Mouse (Mus musculus): ENCODE results near the gene Rasgef1b. TPM values are rescaled to one million over a fixed set of nuclear protein-coding genes. Genes with fewer than 3 reads are reported as not detected.

The Rasgef1b gene
- polyA plus RNA-seq, 1 experiment: 0.26 TPM

DNA sequence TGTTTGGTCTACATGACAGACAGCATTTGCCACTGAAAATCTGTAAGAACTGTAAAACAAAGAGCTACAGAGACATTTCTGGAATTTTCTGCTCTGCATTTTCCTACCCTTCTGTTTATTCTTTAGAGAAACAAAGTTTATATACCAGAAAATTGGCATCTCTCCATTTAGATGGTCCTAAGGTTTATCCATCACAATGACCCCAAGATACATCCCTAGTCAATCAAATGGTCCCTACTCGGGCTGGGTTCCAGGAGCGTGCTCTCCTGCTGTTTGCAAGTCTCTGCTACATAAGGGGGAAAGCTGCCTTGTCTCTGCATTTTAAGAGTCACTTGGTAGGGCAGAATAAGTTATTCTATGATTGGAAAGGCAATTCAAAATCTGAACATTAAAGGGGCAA, 44.8 kb downstream of the Rasgef1b start:
- no peak overlapping the region for H3K4me3 ChIP-seq
- H3K27me3 ChIP-seq (ENCODE audit: control insufficient read depth, insufficient read depth, insufficient read length): no peaks in the 10 kb centered on the region
- no peaks in the 10 kb centered on the region for H3K36me3 ChIP-seq (ENCODE audit: control insufficient read depth, insufficient read depth)
- H3ac ChIP-seq (ENCODE audit: control insufficient read depth, insufficient read length): no peak overlapping the region
- TF ChIP-seq MYOG (IDR thresholded peaks at IDR 0.05; ENCODE audit: control insufficient read depth in 1 of 3, insufficient read depth in 1 of 3, insufficient read length in 2 of 3, low read depth in 2 of 3) (no peak), REST (IDR thresholded peaks at IDR 0.05; ENCODE audit: insufficient read depth, insufficient read length) (no peak), CEBPB (IDR thresholded peaks at IDR 0.05; ENCODE audit: insufficient read depth, poor library complexity, severe bottlenecking) (no peak), E2F4 (IDR thresholded peaks at IDR 0.05; ENCODE audit: insufficient read depth) (no peak), SRF (IDR thresholded peaks at IDR 0.05; ENCODE audit: control insufficient read depth, insufficient read length, low read depth) (no peak), TCF12 (IDR thresholded peaks at IDR 0.05; ENCODE audit: insufficient read depth, poor library complexity, severe bottlenecking) (no peak), POLR2A (IDR thresholded peaks at IDR 0.05; ENCODE audit: insufficient read length, low read depth) (no peak), MAX (IDR thresholded peaks at IDR 0.05; ENCODE audit: low read depth) (no peak), MYOD1 (IDR thresholded peaks at IDR 0.05; ENCODE audit: control insufficient read depth in 1 of 3, insufficient read length in 2 of 3, low read depth in 2 of 3) (no peak), USF1 (IDR thresholded peaks at IDR 0.05; ENCODE audit: low read depth) (no peak), TCF3 (IDR thresholded peaks at IDR 0.05; ENCODE audit: insufficient read length, low read depth) (no peak), POLR2AphosphoS2 (IDR thresholded peaks at IDR 0.05; ENCODE audit: insufficient read length, low read depth) (no peak)
- no peak overlapping the region for H3K4me2 ChIP-seq (ENCODE audit: low read depth)
- no peaks in the 10 kb centered on the region for H3K79me2 ChIP-seq (ENCODE audit: control insufficient read depth, insufficient read depth)

DNA sequence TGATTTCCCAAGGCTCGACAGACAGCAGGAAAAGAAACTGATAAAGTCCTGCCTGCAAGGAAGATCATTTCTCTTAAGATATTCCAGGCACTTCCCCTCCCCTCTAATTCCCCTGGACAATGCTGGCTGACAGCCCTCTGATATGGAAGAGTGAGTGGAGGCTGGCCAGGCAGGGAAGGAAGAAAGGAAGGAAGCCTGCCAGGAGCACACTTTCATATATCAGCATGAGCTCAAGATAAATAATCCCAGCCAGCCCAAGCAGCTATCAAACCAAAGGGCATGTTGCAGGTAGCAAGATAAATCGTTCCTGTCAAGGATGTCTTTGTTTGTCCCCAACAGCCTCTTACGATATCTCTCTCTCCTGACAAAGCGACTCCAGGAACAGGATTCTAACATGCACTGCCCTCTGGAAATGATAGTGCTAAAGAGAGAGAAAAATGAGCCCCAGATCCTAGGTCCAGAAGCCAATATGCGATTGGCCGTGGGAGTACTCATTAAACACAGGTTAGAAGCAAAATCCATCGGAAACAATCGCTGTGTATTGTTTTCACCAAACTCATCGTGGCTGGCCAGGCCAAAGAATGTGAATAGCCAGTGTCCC, 58.8 kb downstream of the Rasgef1b start:
- no peak overlapping the region for H3K4me2 ChIP-seq (ENCODE audit: low read depth)
- H3ac ChIP-seq (ENCODE audit: control insufficient read depth, insufficient read length): no peak overlapping the region
- H3K36me3 ChIP-seq (ENCODE audit: control insufficient read depth, insufficient read depth): no peaks in the 10 kb centered on the region
- TF ChIP-seq TCF12 (IDR thresholded peaks at IDR 0.05; ENCODE audit: insufficient read depth, poor library complexity, severe bottlenecking): no peak
- no peak for TF ChIP-seq MYOD1 (IDR thresholded peaks at IDR 0.05; ENCODE audit: control insufficient read depth in 1 of 3, insufficient read length in 2 of 3, low read depth in 2 of 3)
- TF ChIP-seq MYOG (IDR thresholded peaks at IDR 0.05; ENCODE audit: control insufficient read depth in 1 of 3, insufficient read depth in 1 of 3, insufficient read length in 2 of 3, low read depth in 2 of 3): no peak
- TF ChIP-seq E2F4 (IDR thresholded peaks at IDR 0.05; ENCODE audit: insufficient read depth): no peak
- no peak for TF ChIP-seq POLR2A (IDR thresholded peaks at IDR 0.05; ENCODE audit: insufficient read length, low read depth)
- no peak for TF ChIP-seq SRF (IDR thresholded peaks at IDR 0.05; ENCODE audit: control insufficient read depth, insufficient read length, low read depth)
- TF ChIP-seq USF1 (IDR thresholded peaks at IDR 0.05; ENCODE audit: low read depth): no peak
- no peak for TF ChIP-seq MAX (IDR thresholded peaks at IDR 0.05; ENCODE audit: low read depth)
- TF ChIP-seq TCF3 (IDR thresholded peaks at IDR 0.05; ENCODE audit: insufficient read length, low read depth): no peak
- TF ChIP-seq REST (IDR thresholded peaks at IDR 0.05; ENCODE audit: insufficient read depth, insufficient read length): no peak
- no peak for TF ChIP-seq CEBPB (IDR thresholded peaks at IDR 0.05; ENCODE audit: insufficient read depth, poor library complexity, severe bottlenecking)
- TF ChIP-seq POLR2AphosphoS2 (IDR thresholded peaks at IDR 0.05; ENCODE audit: insufficient read length, low read depth): no peak
- H3K27me3 ChIP-seq (ENCODE audit: control insufficient read depth, insufficient read depth, insufficient read length): no peaks in the 10 kb centered on the region
- H3K79me2 ChIP-seq (ENCODE audit: control insufficient read depth, insufficient read depth): no peaks in the 10 kb centered on the region
- H3K4me3 ChIP-seq: no peak overlapping the region

DNA sequence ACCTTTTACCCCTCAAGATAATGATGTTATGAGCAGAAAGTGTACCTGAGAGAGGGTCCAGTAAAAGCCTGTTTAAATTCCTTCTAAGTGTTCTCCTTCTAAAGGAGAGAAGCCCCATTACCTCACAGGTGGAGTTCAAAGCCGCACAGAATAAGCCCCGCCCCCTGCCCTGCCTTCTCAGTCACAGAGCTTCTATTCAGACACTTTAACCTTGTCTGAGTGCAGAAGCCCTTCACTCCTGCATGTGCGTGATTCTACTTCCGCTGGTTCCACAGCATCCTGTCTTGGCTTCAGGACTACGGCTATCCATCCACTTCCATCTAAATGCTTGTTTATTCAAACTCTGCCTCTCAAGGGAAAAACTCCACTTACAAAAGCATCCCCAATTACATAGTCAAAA, 72.8 kb downstream of the Rasgef1b start:
- no peak for TF ChIP-seq E2F4 (IDR thresholded peaks at IDR 0.05; ENCODE audit: insufficient read depth)
- no peak for TF ChIP-seq MYOD1 (IDR thresholded peaks at IDR 0.05; ENCODE audit: control insufficient read depth in 1 of 3, insufficient read length in 2 of 3, low read depth in 2 of 3)
- no peak for TF ChIP-seq USF1 (IDR thresholded peaks at IDR 0.05; ENCODE audit: low read depth)
- TF ChIP-seq REST (IDR thresholded peaks at IDR 0.05; ENCODE audit: insufficient read depth, insufficient read length): no peak
- TF ChIP-seq MAX (IDR thresholded peaks at IDR 0.05; ENCODE audit: low read depth): no peak
- TF ChIP-seq CEBPB (IDR thresholded peaks at IDR 0.05; ENCODE audit: insufficient read depth, poor library complexity, severe bottlenecking): no peak
- TF ChIP-seq POLR2A (IDR thresholded peaks at IDR 0.05; ENCODE audit: insufficient read length, low read depth): no peak
- no peak for TF ChIP-seq TCF12 (IDR thresholded peaks at IDR 0.05; ENCODE audit: insufficient read depth, poor library complexity, severe bottlenecking)
- no peak for TF ChIP-seq TCF3 (IDR thresholded peaks at IDR 0.05; ENCODE audit: insufficient read length, low read depth)
- TF ChIP-seq MYOG (IDR thresholded peaks at IDR 0.05; ENCODE audit: control insufficient read depth in 1 of 3, insufficient read depth in 1 of 3, insufficient read length in 2 of 3, low read depth in 2 of 3): no peak
- no peak for TF ChIP-seq POLR2AphosphoS2 (IDR thresholded peaks at IDR 0.05; ENCODE audit: insufficient read length, low read depth)
- TF ChIP-seq SRF (IDR thresholded peaks at IDR 0.05; ENCODE audit: control insufficient read depth, insufficient read length, low read depth): no peak
- Histone ChIP-seq H3K4me3 (no peak overlapping the region), H3K36me3 (ENCODE audit: control insufficient read depth, insufficient read depth) (no peaks in the 10 kb centered on the region)

DNA sequence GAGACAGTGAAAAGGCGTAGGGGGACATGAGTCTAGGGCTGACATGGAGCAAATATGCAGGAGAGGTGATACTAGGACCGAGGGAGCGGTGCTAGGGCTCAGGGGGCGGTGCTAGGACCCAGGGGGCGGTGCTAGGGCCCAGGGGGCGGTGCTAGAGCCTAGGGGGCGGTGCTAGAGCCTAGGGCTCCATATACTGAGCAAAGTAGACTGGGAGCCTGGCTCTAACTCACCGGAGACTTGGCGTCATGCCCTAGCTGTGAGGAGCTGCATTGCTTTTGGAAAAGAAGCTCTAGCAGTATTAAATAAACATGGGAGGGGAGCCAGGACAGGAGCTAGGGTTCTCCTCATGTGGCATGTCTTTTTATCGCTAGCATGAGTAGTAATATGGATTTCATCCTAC, 75.9 kb downstream of the Rasgef1b start:
- Histone ChIP-seq H3K36me3 (ENCODE audit: control insufficient read depth, insufficient read depth) (no peaks in the 10 kb centered on the region), H3K27me3 (ENCODE audit: control insufficient read depth, insufficient read depth, insufficient read length) (no peaks in the 10 kb centered on the region), H3K4me2 (ENCODE audit: low read depth) (no peak overlapping the region), H3K4me3 (no peak overlapping the region), H3K79me2 (ENCODE audit: control insufficient read depth, insufficient read depth) (no peaks in the 10 kb centered on the region), H3ac (ENCODE audit: control insufficient read depth, insufficient read length) (no peak overlapping the region)
- no peak for TF ChIP-seq USF1 (IDR thresholded peaks at IDR 0.05; ENCODE audit: low read depth)
- TF ChIP-seq E2F4 (IDR thresholded peaks at IDR 0.05; ENCODE audit: insufficient read depth): no peak
- no peak for TF ChIP-seq MAX (IDR thresholded peaks at IDR 0.05; ENCODE audit: low read depth)
- TF ChIP-seq POLR2AphosphoS2 (IDR thresholded peaks at IDR 0.05; ENCODE audit: insufficient read length, low read depth): no peak
- TF ChIP-seq MYOD1 (IDR thresholded peaks at IDR 0.05; ENCODE audit: control insufficient read depth in 1 of 3, insufficient read length in 2 of 3, low read depth in 2 of 3): no peak
- TF ChIP-seq REST (IDR thresholded peaks at IDR 0.05; ENCODE audit: insufficient read depth, insufficient read length): no peak
- no peak for TF ChIP-seq TCF3 (IDR thresholded peaks at IDR 0.05; ENCODE audit: insufficient read length, low read depth)
- TF ChIP-seq SRF (IDR thresholded peaks at IDR 0.05; ENCODE audit: control insufficient read depth, insufficient read length, low read depth): no peak
- TF ChIP-seq MYOG (IDR thresholded peaks at IDR 0.05; ENCODE audit: control insufficient read depth in 1 of 3, insufficient read depth in 1 of 3, insufficient read length in 2 of 3, low read depth in 2 of 3): no peak
- TF ChIP-seq POLR2A (IDR thresholded peaks at IDR 0.05; ENCODE audit: insufficient read length, low read depth): no peak
- no peak for TF ChIP-seq CEBPB (IDR thresholded peaks at IDR 0.05; ENCODE audit: insufficient read depth, poor library complexity, severe bottlenecking)
- no peak for TF ChIP-seq TCF12 (IDR thresholded peaks at IDR 0.05; ENCODE audit: insufficient read depth, poor library complexity, severe bottlenecking)

More for the DNA sequence above, 72.8 kb downstream of the Rasgef1b start:
- Histone ChIP-seq H3K79me2 (ENCODE audit: control insufficient read depth, insufficient read depth) (no peaks in the 10 kb centered on the region), H3K27me3 (ENCODE audit: control insufficient read depth, insufficient read depth, insufficient read length) (no peaks in the 10 kb centered on the region), H3K4me2 (ENCODE audit: low read depth) (no peak overlapping the region), H3ac (ENCODE audit: control insufficient read depth, insufficient read length) (no peak overlapping the region)
